Mouse (Mus musculus) megakaryocyte, adult 5-6 weeks (primary cell): ENCODE measurements around the gene Dcbld2. TPM values are rescaled to one million over a fixed set of nuclear protein-coding genes. Genes with fewer than 3 reads are reported as not detected.
"Not testable (repeated sequence)": the region's sequence is repeated elsewhere in the genome, so short reads cannot be mapped to it uniquely, and the experiment has no call there.

Experiments
- ATAC-seq: 2 replicates; pipeline ENCODE4 v1.8.0; 2016; ENCODE audit warnings: mild to moderate bottlenecking, inconsistent platforms; ENCODE audit not compliant: poor library complexity, severe bottlenecking
- total RNA-seq, 2 experiments: library from RNA; stranded (forward) in 1 of 2; stranded (reverse) in 1 of 2; fragments of 153-499, 151-499 nt in 1 of 2; fragments of 221-1000, 200-1000 nt in 1 of 2; gene quantifications; 2 replicates each; pipeline versions ENCODE4 v1.2.3 to v1.2.4; 2015 to 2017

Dcbld2 gene
- total RNA-seq, 2 experiments from 2014 or later = 0.59 to 0.62 TPM

DNA sequence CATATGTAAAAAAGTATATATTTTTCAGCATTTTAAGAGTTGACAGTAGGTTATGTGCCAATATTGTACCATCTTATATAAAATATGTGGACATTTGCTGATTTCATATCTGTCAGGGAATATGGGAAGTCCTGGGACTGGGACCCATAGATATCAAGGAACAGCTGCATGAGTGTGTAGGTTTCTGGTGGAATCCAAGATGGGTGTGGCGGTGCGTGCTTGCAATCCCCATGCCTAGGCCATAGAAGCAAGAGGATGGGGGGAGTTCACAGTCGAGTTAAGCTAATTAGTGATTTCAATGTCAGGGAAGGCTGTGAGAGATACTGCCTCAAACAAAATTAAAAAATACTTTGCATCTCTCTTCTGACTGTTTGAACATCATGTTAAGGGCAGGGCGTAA lies 40.8 kb downstream of the Dcbld2 start:
- no peak for ATAC-seq

DNA sequence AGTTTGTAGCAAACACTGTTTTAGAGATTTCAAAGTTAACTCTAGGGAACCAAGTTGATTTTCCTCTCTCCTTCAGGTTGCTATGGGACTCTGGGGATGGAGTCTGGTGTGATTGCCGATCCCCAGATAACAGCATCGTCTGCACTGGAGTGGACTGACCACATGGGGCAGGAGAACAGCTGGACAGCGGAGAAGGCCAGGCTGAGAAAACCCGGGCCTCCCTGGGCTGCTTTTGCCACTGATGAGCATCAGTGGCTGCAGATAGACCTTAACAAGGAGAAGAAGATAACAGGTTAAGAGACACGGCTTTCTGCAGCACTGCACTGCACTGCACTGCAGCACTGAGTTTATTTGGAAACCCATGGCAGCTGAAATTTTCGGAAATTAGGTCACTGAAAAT lies 42.4 kb downstream of the Dcbld2 start:
- no peak for ATAC-seq

DNA sequence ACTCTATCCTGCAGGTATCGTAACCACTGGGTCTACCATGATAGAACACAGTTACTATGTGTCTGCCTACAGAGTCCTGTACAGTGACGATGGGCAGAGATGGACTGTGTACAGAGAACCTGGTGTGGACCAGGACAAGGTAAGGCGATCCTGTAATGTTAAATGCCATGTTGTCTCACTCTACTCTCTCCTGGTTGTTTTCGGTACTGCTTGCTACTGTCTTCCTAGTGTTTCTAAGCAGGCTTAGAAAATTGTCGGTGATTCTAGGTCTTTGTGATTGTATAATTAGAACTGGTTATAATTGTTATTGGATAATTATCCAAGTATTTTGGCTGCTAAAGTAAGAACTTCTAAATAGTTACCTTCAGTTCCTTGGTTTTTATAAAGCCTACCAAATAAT lies 43.4 kb downstream of the Dcbld2 start:
- no peak for ATAC-seq

DNA sequence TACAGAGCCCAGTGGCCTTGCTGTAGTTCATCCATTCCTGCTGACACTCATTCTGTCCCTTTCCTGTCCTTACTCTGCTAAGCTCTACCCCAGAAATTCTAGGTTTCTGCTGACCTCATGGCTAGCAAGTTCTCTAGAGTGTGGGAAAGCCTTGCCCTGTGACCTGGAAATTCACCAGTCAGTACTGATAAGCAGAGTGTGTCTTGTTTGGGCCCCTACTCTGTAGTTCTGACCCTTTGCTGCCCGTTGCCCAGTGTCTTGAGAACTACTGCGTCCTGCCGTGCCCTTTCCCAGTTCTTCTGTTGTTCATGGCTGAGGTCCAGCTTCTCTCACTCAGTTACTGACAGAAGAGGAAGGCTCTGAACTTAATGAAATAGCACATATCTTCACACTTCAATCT lies 44.9 kb downstream of the Dcbld2 start:
- ATAC-seq = no peak

DNA sequence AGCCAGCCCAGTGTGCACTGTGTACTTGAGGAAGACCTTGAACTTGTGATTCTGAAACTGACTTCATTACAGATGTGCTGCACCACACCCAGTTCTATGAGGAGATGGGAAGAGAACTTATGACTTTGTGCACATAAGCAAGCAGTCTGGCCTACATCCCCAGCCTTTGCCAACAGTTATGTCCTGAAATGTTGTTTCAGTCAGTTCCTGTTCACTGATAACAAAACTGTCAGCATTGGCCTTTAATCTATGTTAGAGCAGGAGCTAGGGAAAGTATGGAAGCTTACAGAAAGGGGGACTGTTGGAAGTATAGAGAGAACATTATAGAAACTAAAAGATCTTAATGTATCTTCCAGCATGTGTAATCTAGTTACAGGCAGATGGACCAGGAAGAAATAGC lies 45.6 kb downstream of the Dcbld2 start:
- no peak for ATAC-seq

DNA sequence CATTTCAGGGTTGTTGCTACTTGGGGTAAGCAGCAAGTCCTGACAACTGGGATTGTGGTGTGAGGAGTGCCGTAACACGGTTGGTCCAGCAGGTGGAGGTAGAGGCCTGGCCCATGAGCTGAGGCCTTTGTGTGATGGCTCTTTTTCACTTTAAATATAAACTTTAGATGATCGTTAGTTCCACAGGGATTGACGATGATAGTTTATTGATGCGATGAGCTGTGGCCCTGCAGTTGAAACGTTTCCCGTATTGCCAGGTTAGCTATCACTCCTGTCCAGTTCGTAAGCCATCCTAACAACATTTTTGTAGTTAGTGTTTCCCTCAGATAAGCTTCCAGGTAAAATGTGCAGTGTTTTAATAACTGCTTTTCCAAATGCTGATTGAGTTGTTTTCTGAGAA lies 46.4 kb downstream of the Dcbld2 start:
- peak; percentile 95 for ATAC-seq

DNA sequence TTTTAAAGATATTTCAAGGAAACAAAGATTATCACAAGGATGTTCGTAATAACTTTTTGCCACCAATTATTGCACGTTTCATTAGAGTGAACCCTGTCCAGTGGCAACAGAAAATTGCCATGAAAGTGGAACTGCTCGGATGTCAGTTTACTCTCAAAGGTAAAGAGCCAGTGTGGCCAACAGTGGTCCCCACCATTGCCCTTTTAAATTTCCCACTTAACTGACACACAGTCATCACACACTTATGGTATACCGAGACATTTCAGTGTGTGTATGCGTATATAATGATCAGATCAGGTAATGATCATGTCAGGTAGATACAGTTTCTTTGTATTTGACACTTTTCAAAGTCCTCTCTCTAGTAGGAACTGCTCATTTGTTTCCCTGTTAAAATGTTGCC lies 46.9 kb downstream of the Dcbld2 start:
- ATAC-seq = no peak

DNA sequence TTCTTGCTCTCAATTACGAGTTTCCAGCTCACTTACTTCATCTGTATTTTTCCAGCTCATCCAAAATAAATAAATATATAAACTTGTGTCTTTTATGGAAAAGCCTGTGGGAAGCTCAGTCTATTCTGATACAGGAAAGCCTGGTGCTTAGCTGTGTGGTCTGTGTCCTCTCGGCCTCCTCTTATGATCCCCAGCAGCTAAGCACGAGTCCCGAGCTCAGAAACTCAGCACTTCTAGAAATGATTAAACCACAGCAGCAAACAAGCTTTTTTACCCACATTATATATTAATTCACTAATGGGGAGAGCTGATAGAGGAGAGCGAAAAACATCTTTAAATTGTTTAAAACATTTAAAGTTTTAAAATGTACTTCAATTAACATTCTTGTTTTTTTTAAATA lies 48.2 kb downstream of the Dcbld2 start:
- no peak for ATAC-seq

DNA sequence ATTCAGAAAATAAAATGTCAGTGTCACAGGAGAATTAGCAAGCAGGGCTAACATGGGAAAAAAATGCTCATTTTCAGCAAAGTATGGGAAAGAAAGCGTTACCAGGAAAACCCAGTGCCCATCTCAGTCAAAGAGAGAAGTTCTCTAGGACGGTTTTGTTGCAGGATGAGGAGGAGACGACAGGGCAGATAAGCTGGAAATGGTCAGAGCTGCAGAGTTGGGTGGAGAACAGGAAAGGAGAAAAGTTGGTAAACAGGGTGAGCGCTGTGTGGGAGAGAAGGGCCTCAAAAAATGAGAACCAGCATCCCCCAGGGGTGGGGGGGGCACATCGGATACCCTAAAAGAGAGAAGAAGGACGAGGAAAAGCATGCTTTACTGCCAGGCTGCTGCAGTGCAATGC lies 48.7 kb downstream of the Dcbld2 start:
- ATAC-seq = no peak

DNA sequence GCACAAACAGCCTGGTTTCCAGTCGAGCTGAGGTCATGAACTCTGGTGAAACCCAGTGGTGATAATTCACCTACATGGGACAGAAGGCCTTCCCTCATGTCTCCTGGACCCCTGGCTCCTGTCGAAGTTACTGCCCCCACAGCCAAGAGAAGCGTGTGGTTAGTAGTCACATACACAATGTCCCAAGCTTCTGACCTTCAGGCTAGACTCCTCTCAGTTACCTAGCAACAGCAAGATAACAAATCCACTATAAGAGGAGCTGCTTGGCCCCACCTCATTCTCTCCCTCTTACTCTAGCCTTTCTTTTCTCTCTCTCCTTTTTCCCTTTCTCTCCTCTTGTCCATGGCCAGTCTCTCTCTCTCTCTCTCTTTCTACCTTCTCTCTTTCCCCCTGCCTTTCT lies 51.7 kb downstream of the Dcbld2 start:
- not testable (repeated sequence) for ATAC-seq

DNA sequence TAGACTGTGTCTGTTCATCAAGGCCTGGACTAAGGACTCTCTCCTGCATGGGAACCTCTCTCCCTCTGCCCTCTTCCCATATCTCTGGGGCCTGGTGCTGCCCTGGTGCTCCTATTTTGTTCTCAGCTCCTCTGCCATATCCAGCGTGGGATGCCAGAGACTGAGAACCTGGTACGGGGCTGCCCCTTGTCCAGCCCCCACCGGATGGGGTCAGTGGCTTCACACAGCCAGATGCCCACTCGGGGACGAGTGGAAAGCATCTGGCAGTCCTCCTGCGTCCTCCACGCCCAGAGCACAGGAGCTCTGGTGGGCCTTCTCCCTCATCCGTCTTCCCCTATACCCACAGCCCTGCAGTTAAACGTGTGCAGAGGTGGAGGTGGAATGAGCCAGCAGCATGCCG lies 52.1 kb downstream of the Dcbld2 start:
- no peak for ATAC-seq

DNA sequence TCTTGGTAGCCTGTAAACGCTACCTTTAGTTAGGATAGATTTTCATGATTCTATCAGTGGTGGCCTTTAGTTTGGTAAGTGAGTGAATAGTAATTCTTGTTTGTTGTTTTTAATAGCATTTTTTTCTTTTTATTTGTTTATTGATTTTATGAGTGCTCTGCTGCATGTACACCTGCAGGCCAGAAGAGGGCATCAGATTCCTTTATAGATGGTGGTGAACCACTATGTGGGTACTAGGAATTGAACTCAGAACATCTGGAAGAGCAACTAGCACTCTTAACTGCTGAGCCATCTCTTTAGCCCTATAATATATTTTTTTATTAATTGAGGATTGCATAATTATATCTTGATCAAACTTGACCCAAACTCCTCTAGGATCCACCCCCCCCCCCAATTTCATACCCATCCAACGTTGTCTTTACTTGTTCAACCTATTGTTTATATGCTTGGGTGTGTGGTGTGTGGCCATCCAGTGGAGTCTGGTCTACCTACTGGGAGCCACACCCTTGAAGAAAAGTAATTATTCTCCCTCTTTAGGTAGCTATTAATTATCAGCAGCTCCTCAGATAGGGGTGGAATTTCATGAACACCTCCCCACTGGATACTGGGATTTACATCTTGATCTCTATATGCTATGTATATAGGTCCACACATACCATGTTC lies 53.7 kb downstream of the Dcbld2 start:
- peak; percentile 45; the same call in 1 of the 2 replicates for ATAC-seq

DNA sequence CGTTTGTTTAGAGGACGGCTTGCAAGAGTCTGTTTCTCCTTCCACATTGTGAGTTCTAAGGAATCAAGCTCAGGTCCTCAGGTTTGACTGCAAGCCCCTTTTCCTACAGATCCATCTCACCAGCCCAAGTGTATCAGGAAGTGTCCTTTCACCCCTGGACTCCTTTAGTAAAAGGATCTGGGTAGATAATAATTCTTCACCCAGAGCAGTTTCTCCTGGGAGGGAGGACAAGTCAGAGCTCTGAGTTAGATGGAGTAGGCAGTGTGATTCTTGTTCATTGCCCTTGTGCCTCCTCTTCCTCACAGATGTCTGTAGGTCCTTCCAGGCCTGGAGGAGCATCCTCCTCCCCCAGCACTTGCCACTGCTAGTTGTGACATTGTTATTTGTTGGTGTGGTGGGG lies 54.3 kb downstream of the Dcbld2 start:
- ATAC-seq = no peak

DNA sequence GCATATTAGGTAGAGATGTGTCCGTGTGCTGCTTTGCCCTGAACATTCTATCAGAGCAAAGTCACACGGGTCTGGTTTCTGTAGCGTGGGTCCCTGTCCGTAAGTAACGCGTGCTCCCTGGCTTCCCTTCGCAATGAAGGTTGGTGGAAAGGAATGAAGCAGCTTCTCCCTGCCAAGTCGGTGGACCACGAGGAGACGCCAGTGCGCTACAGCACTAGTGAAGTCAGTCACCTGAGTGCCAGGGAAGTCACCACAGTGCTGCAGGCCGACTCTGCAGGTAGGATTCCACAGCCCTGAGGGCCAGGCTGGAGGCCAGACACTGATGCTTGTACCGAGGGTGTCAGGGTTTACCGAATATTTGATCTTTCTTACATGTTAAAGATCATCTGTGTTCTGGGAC lies 55.8 kb downstream of the Dcbld2 start:
- ATAC-seq = no peak

DNA sequence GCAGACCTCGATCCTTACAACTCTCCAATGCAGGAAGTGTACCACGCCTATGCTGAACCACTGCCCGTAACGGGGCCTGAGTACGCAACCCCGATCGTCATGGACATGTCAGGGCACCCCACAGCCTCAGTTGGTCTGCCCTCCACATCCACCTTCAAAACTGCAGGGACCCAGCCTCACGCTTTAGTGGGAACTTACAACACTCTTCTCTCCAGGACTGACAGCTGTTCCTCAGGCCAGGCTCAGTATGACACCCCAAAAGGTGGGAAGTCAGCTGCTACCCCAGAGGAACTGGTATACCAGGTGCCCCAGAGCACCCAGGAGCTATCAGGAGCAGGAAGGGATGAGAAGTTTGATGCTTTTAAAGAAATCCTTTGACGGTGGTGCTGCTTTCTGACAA lies 57.2 kb downstream of the Dcbld2 start:
- no peak for ATAC-seq

DNA sequence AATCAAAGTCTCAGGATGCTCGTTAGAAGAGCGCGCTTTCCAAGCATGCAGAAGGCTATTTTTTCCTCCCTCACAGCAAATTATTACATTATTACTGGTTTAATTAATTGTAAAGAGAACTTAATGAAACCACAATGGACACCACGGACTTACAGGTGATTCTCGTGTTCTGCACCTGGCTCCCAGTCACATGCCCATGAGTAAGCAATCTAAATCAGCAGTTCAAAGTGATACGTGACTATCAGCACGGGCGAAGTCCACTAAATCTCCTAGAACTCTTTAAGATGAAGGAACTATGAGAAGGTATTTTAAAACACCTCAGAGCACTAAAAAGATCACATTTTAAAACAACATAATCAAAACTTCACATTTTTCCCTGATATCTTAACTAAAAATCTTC lies 61.8 kb downstream of the Dcbld2 start:
- ATAC-seq = no peak

DNA sequence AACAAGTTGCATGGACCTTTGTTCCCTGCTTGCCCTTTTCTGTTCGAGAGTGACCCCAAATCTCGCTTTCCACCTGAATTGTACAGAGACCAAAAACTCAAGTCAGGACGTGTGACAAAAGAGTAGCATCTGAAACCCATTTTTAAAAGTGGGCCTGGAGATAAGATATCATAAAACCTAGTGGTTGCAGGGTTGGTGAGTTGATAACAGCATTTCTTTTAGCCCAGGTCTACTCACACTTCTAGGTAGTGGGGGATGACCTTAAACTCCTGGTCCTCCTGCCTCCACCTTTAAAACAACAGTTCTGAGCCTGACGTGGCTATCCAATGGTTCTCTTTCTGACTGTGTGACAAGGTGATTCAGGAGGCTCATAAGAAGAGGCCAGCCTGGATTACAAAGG lies 62.6 kb downstream of the Dcbld2 start:
- no peak for ATAC-seq

DNA sequence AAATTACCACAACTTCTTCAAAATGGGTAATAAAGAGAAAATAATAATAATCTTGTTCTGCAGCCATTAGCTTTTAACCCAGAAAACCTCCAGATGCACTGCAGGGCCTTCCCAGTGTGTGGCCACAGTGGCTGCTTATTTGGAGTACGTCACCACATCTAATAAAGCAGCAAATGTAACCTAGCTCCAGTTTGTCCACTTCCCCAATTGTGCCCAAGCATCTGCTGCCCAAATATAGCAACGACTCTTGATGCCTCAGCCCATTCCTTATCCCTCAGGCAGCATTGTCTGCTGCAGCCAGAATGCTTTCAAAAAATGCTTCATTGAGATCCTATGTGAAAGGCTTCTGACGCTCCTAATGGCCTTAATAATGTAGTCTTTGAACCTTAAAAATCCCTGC lies 66.6 kb downstream of the Dcbld2 start:
- ATAC-seq = peak; percentile 72

DNA sequence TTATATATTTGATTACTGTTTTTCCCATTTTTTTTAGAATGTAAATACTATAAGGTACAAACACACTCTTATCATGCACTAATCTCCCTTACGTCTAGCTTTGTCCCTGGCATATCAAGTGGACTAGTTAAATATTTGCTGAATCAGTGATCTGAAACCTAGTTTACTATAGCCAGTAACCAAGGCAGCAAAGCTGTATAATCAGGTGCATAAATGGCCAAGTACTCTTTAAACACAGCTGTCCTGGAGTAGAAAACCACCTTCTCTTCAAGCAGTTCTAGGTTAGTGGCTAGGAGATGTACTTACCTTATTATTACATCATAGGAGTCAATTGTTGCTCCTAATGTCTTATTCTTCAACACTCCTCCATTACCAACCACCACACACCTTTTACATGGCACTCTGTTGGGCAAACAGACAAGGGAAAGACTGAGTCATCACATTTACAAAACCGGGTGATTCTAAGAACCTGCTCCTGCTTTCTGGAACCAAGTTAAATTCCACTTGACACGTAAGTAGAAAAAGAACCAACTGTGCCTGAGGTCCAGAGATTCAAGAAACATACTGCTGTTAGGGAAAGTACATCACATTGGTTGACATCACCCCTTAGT lies 67.4 kb downstream of the Dcbld2 start:
- no peak for ATAC-seq

DNA sequence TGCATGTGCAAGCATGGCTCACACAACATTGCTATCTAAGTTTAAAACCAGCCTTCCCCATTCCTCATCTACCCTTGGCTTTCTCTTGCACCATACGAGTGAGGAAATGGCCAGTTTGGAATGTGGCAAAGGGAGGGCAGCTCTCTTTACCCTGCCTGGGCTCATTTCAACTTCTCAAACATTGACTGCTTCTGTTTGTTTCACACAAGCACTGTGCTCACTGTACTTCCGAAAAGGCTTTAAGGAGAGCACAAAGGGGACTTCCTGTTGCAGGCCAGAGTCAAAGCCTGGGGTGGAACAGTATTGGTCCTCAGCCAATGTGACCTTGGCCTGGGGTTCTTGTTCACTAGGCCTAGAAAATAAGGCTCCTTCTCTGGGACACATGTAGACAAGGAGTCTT lies 68.1 kb downstream of the Dcbld2 start:
- no peak; the same call in 1 of the 2 replicates for ATAC-seq

DNA sequence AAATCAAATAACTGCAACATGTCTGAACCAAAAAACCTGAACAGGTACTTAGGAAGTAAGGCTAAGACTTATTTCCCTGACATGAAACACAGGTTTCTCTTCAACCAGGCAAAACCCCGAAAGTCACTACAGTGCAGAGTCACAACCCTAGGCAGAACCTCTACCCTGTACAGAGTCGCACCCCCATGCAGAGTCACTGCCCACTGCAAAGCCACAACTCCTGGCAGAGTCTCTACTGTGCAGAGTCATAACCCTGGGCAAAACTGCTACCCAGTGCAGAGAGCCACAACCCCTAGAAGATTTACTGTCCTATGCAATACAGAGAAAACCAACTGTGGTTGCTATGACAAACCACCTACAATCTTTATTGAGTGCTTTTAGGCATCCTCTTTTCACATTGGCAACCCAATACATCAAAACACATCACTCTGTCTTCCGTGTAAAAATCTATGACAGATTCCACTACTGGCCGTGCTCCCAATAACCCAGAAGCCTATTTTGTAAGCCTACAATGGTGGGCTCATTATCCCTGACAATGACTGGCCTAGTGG lies 71.7 kb downstream of the Dcbld2 start:
- peak; percentile 20; the same call in 1 of the 2 replicates for ATAC-seq

DNA sequence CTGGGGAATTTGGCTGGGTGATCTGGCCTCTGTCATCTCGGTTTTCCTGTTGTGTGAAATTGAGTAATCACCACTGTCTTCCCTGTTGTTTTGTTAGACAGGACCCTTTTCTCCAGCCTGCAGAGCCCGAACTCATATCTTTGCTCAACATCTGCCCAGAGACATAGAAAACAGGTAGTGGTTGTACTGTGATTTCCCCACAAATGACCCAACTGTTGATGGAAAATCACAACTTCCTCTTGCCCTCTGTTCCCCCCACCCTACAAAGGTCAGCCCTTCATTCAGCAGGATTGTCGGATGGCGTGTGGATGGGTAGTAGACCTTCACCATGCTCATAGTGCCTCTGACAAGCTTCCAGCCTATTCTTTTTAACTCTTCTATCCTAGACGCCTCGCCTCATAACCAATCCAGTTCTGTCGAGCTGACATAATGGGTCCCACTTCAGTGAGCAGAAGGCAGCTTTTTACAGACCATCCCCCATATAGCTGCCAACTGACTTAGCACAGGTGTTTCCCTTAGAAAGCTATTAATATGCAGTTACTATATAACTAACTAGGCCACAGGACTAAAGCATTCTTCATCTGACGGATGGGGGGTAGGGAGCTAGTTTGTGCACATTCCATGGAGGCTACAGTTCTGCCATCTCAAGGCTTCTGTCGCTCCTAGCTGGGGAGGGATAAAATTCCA lies 73.1 kb downstream of the Dcbld2 start:
- ATAC-seq = peak; percentile 80
